Mouse (Mus musculus) C2C12 (cell line): ENCODE measurements at regions not wholly inside any gene's neighbourhood (a gene's known extent, or its start where the extent isn't known, plus 50 kb on each side); places are given as distances from the start of the nearest gene placed in this dataset.

Experiments used
- H3K27me3 ChIP-seq: one replicate; pipeline ENCODE4 v1.6.1; 2011; ENCODE audit not compliant: control insufficient read depth, insufficient read depth, insufficient read length
- H3K36me3 ChIP-seq: one replicate; pipeline ENCODE4 v1.6.1; 2011; ENCODE audit not compliant: control insufficient read depth, insufficient read depth
- H3K4me3 ChIP-seq: one replicate; pipeline ENCODE4 v1.5.1; 2011; ENCODE audit warnings: mild to moderate bottlenecking, control low read depth; ENCODE audit not compliant: poor library complexity, insufficient read depth, severe bottlenecking
- H3K79me2 ChIP-seq: one replicate; pipeline ENCODE4 v1.6.1; 2011; ENCODE audit not compliant: control insufficient read depth, insufficient read depth
- H3K79me3 ChIP-seq: one replicate; pipeline ENCODE4 v1.6.1; 2011; ENCODE audit warnings: low read depth, control low read depth
- H3ac ChIP-seq: one replicate; pipeline ENCODE3; 2011; ENCODE audit warnings: low read depth; ENCODE audit not compliant: control insufficient read depth, insufficient read length
- CEBPB ChIP-seq: IDR thresholded peaks from one replicate; pipeline ENCODE4 v1.6.1; 2011; ENCODE audit warnings: low read depth, mild to moderate bottlenecking, control low read depth, moderate library complexity
- CTCF ChIP-seq: IDR thresholded peaks from one replicate; pipeline ENCODE4 v1.5.1; 2011; ENCODE audit not compliant: control insufficient read depth, insufficient read depth, insufficient read length
- FOSL1 ChIP-seq: IDR thresholded peaks from one replicate; pipeline ENCODE4 v1.8.0; 2011; ENCODE audit warnings: mild to moderate bottlenecking, low read length; ENCODE audit not compliant: poor library complexity, insufficient read depth, severe bottlenecking
- MAX ChIP-seq: IDR thresholded peaks from one replicate; pipeline ENCODE4 v1.6.1; 2011; ENCODE audit warnings: mild to moderate bottlenecking, control low read depth
- MYOD1 ChIP-seq: IDR thresholded peaks from one replicate; pipeline ENCODE4 v1.6.1; 2011; ENCODE audit warnings: low read depth; ENCODE audit not compliant: control insufficient read depth, insufficient read length
- MYOG ChIP-seq: IDR thresholded peaks from one replicate; pipeline ENCODE4 v1.6.1; 2011; ENCODE audit not compliant: control insufficient read depth, insufficient read length; ENCODE audit errors: extremely low read depth
- USF1 ChIP-seq: IDR thresholded peaks from one replicate; pipeline ENCODE4 v1.6.1; 2011; ENCODE audit warnings: low read depth, mild to moderate bottlenecking, control low read depth, moderate library complexity

DNA sequence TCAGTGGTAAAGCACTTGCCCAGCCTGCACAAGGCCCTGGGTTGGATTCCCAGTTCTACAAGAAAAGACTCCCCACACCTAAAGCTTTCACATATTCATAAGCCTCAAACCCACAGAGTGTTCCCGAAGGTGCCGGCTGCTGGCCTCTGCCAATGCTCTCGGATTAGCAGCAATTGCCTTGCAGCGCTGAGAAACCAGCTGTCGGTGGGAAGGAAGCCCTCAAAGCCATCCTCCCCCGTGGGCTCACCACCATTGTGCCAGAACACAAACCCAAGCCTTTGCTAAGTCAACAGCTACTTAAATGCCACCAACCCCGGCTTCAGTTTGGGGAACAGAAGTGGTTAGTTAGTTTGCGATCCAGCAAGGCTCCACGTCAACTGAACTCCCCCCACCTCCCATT lies 217.7 kb downstream of the Srbd1 start:
- H3K79me2 ChIP-seq: no peaks in the 10 kb centered on the region
- no peak for TF ChIP-seq MAX
- TF ChIP-seq USF1: no peak
- no peak for TF ChIP-seq CTCF
- TF ChIP-seq MYOD1: no peak
- TF ChIP-seq MYOG: no peak
- no peaks in the 10 kb centered on the region for H3K36me3 ChIP-seq
- no peak overlapping the region for H3K4me3 ChIP-seq
- H3K27me3 ChIP-seq: no peaks in the 10 kb centered on the region
- no peak overlapping the region for H3ac ChIP-seq
- no peaks in the 10 kb centered on the region for H3K79me3 ChIP-seq

DNA sequence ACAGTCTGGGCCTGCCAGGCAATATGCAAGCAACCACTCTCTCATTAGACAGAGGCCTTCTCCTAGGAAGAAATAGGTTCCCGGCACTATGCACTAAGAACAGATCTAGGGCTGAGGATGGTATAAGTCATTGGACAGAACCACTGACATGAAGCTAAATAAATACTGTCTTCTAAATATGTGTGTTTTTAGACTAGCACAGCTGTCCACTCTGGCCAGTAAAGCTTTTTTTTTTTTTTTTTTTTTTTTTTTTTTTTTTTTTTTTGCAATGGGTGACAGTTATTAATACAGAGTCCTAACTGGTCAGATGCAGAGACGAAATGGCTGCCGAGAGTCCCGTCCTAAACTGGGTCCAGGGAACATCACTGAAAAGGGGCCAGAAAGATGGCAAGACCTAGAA lies 218.9 kb downstream of the Srbd1 start:
- no peaks in the 10 kb centered on the region for H3K79me2 ChIP-seq
- TF ChIP-seq USF1 (no peak), MAX (no peak)
- no peaks in the 10 kb centered on the region for H3K27me3 ChIP-seq
- no peaks in the 10 kb centered on the region for H3K36me3 ChIP-seq
- no peaks in the 10 kb centered on the region for H3K79me3 ChIP-seq
- H3K4me3 ChIP-seq: no peak overlapping the region
- no peak overlapping the region for H3ac ChIP-seq

DNA sequence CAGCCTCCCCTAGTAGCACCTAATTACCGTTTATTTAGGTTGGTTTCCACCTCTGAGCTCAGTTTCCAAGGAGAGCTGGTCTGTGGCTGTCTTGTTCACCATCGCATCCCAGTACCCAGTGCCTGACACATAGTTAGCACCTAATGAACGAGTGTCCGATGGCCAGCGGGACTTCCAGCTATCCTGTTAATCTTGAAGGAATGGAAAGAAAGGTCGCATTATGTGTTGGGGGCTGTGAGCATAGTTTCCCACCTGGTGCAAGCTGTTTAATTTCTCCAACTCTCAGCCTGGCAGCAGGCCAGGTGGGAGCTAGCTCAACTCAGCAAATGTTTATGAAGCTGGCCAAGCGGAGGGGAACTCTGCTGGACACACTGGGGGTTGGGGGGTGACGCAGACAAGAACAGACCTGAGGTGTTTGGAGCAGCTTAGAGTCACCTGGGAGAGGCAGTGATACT lies 223.7 kb downstream of the Srbd1 start:
- TF ChIP-seq USF1 (no peak), MAX (no peak), MYOG (no peak), MYOD1 (no peak), CEBPB (no peak), FOSL1 (no peak), CTCF (no peak)
- no peaks in the 10 kb centered on the region for H3K79me2 ChIP-seq
- H3K4me3 ChIP-seq: no peak overlapping the region
- H3K27me3 ChIP-seq: peaks cover 5% of the 10 kb centered on the region
- H3K79me3 ChIP-seq: no peaks in the 10 kb centered on the region
- no peak overlapping the region for H3ac ChIP-seq
- no peaks in the 10 kb centered on the region for H3K36me3 ChIP-seq

DNA sequence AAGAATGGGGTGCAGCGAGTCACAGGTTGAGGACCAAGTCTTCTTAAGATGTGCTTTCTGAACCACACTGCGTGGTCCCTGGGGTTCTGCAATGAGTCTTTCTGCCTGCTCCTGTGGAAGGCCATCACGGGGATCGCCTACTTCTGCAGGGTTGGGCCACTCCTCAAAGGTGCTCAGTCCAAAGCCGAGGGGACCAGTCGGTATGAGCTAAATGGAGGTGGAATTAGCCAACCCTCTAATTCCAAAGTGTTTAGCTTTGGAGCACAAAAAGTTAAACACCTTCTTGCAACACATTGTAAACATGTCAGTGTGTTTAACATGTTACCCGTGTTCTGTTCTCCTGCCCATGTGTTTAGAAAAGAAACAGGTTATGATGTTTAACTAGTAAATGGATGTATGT lies 225.1 kb downstream of the Srbd1 start:
- Histone ChIP-seq H3K27me3 (peaks cover 5% of the 10 kb centered on the region), H3K4me3 (no peak overlapping the region), H3ac (no peak overlapping the region), H3K36me3 (no peaks in the 10 kb centered on the region), H3K79me3 (no peaks in the 10 kb centered on the region), H3K79me2 (no peaks in the 10 kb centered on the region)
- no peak for TF ChIP-seq MYOD1
- no peak for TF ChIP-seq MAX
- no peak for TF ChIP-seq USF1
- TF ChIP-seq FOSL1: no peak
- no peak for TF ChIP-seq MYOG
- no peak for TF ChIP-seq CTCF
- no peak for TF ChIP-seq CEBPB

DNA sequence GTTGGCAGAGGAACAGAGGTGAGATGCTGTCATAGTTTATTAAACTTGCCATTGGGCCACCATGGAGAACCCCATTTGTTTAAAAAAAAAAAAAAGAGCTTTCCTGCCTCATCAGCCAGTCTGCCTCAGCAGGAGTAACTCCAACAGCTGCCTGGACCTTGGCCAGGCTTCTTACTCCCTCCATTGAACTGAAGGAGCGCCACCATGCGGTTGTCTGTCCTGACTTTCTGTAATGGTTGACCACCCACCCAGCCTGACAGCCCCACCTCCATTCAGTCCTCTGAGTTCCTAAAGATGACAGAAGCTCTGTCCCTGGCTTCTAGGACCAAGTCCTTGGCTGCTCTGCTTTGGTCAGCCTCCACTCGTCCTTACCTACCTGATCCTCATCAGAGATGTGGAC lies 227.8 kb upstream of the Six2 start:
- TF ChIP-seq CTCF: no peak
- no peak for TF ChIP-seq MYOD1
- no peak for TF ChIP-seq CEBPB
- no peak for TF ChIP-seq USF1
- TF ChIP-seq MAX: no peak
- no peak for TF ChIP-seq FOSL1
- TF ChIP-seq MYOG: no peak
- Histone ChIP-seq H3K36me3 (no peaks in the 10 kb centered on the region), H3K79me2 (no peaks in the 10 kb centered on the region), H3K4me3 (no peak overlapping the region), H3K27me3 (peaks cover 5% of the 10 kb centered on the region), H3ac (no peak overlapping the region), H3K79me3 (no peaks in the 10 kb centered on the region)

DNA sequence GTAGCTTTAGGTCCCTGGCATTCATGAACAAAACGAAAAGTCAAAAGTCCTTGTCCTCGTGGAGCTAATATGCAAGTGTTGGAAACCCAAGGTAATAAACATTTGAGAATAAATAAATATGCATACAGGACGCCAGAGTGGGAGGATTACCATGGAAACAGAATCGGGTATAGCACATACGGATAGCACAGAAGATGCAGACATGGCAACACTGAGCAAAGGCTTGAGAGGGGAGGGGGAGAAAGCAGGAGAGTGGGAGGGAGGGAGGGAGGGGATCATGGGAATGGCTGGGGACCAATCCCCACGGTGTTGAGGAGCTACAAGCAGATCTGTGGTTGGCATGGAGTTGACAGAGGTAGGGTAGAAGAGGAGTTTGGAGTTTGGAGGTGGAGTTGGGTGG lies 226.0 kb upstream of the Six2 start:
- H3K4me3 ChIP-seq: no peak overlapping the region
- no peaks in the 10 kb centered on the region for H3K79me3 ChIP-seq
- peaks cover 5% of the 10 kb centered on the region for H3K27me3 ChIP-seq
- H3K79me2 ChIP-seq: no peaks in the 10 kb centered on the region
- TF ChIP-seq MYOD1 (no peak), FOSL1 (no peak), MAX (no peak), USF1 (no peak), MYOG (no peak), CEBPB (no peak), CTCF (no peak)
- H3K36me3 ChIP-seq: no peaks in the 10 kb centered on the region
- H3ac ChIP-seq: no peak overlapping the region
